Mouse (Mus musculus) liver, embryonic 13.5 days (tissue): Measurements from ENCODE around the gene Diras2. TPM values are rescaled to one million over a fixed set of nuclear protein-coding genes. Genes with fewer than 3 reads are reported as not detected.
A peak's percentile ranks its signal among the peaks of the same experiment; 100 is the strongest.

Source experiments
- ATAC-seq: fragments of 200-750 bp; cut with Nextera tagmentation; 2 replicates; pipeline ENCODE4 v1.8.0; 2017; ENCODE audit warnings: low read depth, mild to moderate bottlenecking, moderate number of reproducible peaks, moderate library complexity
- DNase-seq: peaks from one replicate; pipeline ENCODE4 v3.0.0; 2022
- H3K27ac ChIP-seq: fragments of 300-500 bp; sonication (generic); 2 replicates; pipeline ENCODE4 v1.5.1; 2015; ENCODE audit warnings: moderate library complexity, mild to moderate bottlenecking, inconsistent platforms
- H3K27me3 ChIP-seq: fragments of 300-500 bp; sonication (generic); 2 replicates; pipeline ENCODE4 v1.6.1; 2015; ENCODE audit warnings: mild to moderate bottlenecking, inconsistent platforms
- H3K36me3 ChIP-seq: fragments of 300-500 bp; sonication (generic); 2 replicates; pipeline ENCODE4 v1.6.1; 2015; ENCODE audit warnings: mild to moderate bottlenecking, inconsistent platforms
- H3K4me1 ChIP-seq: fragments of 300-500 bp; sonication (generic); replicated peaks from 2 replicates; pipeline ENCODE4 v1.6.1; 2015; ENCODE audit warnings: inconsistent platforms
- H3K4me2 ChIP-seq: fragments of 300-500 bp; sonication (generic); 2 replicates; pipeline ENCODE4 v1.6.1; 2015; ENCODE audit warnings: inconsistent platforms, mild to moderate bottlenecking, moderate library complexity
- H3K4me3 ChIP-seq: fragments of 300-500 bp; sonication (generic); replicated peaks from 2 replicates; pipeline ENCODE4 v1.5.1; 2015; ENCODE audit warnings: mild to moderate bottlenecking, inconsistent platforms
- H3K9ac ChIP-seq: fragments of 300-500 bp; sonication (generic); 2 replicates; pipeline ENCODE4 v1.6.1; 2015; ENCODE audit warnings: mild to moderate bottlenecking, inconsistent platforms
- H3K9me3 ChIP-seq: fragments of 300-500 bp; sonication (generic); replicated peaks from 2 replicates; pipeline ENCODE4 v1.6.1; 2016; ENCODE audit warnings: inconsistent platforms
- WGBS: fragments of 180-500 bp; shearing (Covaris S2); methylation state at CpG from one replicate; pipeline ENCODE4 v1.1.7; 2015; ENCODE audit not compliant: insufficient replicate concordance; 5-methylcytosine and 5-hydroxymethylcytosine counted together
- polyA plus RNA-seq: library from polyadenylated mRNA; unstranded; fragments of >200 nt; fragmentation: Nextera tagmentation; extraction: Ambion mirVana; gene quantifications from 2 replicates; pipeline ENCODE4 v1.2.1, GENCODE M21; 2015

The Diras2 gene
- polyA plus RNA-seq, 1 experiment from 2014 or later, result 0.09 TPM

DNA sequence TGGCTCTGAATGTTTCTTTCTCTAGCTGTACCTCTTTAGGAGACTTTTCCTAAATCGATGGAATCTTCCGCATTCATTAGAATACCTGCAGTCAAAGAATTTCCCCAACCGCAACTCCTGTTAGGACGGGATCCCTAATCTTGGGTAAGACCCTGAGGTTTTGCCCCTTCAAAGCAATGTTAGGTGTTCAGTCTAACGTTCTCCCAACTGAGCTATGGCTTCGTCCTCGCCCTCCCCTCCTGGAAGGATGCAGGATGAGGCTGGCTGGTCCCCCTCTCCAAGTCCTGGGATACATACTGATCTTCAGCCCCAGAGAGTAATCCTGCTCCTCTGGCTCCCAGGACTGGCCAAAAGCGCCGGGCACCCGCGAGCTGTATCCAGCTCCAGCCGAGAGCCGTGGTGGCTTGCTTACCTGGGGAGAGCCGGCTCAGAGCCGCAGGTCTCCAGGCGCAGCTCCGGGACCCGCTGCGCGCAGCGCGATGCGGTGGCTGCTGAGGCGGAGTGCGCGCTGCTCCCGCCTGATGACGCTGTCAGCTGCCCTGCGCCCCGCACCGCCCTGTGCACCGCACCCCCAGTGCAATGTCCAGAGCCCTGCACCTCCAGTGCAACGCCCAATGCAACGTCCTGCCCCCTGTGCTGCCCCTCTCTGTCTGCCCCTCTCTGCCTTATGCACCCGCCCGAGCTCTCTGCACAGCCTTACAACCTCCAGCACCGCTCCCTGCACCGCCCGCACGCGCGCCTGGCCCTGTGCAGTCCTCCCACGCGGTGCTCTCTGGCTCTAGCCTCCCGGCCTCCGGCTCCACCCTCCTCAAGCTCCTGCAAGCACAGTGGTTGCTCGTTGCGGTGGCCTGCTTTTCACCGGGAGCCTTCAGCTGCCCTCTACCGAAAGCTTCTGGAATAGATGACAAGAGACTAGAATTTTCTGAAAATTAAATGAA, 802 bp downstream of the Diras2 start:
- WGBS, result 5% methylated on average over 50 of the region's 50 CpGs
- Histone ChIP-seq H3K36me3 (no peaks in the 10 kb centered on the region), H3K4me2 (peak overlapping the region; percentile 66), H3K4me3 (peak overlapping the region; percentile 46), H3K9ac (peak overlapping the region; percentile 26; the same call in 1 of the 2 replicates), H3K27me3 (peaks cover 23% of the 10 kb centered on the region), H3K9me3 (no peaks in the 10 kb centered on the region), H3K4me1 (peaks cover 6% of the 10 kb centered on the region), H3K27ac (no peak overlapping the region)
- peak; percentile 58; the same call in 1 of the 2 replicates for ATAC-seq
- DNase-seq, result peak; percentile 25

DNA sequence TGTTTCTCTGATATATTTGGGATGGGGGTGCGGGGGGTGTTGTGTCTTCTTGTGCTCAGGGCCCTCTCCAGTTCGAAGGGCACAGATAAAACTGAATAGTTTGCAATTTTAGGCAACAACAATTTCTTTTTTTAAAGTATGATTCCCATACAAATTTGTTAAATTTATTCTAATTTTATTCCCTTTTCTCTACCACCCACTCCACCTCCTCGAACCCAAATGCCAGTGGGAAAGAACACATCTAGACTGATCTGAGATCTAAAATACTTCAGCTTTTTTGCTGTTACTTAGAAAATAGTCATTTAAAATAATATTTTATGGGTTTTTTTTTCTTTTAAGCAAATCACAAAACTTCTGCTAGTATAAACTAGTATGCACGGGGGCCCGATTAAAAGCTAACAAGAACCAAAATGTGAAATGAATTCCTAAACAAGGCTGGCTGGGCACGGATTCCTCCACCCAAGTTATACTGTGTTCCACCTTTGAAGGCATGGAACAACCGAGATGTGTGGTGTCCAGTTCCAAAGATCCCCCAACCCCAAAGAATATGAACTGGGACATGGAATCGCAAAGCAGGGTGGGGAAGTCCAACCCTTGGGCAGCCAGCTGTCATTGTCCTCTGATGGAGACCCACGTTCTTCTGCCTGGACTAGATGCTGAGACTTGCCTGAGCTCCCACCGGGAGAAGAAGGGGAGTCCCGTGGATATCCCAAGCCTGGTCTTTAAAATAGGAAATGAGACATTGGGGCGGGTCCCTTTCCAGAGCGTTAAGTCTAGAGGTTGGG, 1.7 kb downstream of the Diras2 start:
- 50% methylated on average over 13 of the region's 13 CpGs for WGBS
- ATAC-seq (no peak), DNase-seq (no peak)
- H3K4me1 ChIP-seq, result peaks cover 6% of the 10 kb centered on the region
- H3K4me3 ChIP-seq, result no peak overlapping the region
- H3K27me3 ChIP-seq, result peaks cover 23% of the 10 kb centered on the region
- no peak overlapping the region for H3K4me2 ChIP-seq
- no peaks in the 10 kb centered on the region for H3K9me3 ChIP-seq
- no peak overlapping the region for H3K27ac ChIP-seq
- no peak overlapping the region for H3K9ac ChIP-seq
- no peaks in the 10 kb centered on the region for H3K36me3 ChIP-seq

- Histone ChIP-seq H3K4me3 (no peak overlapping the region), H3K36me3 (no peaks in the 10 kb centered on the region), H3K4me1 (peaks cover 6% of the 10 kb centered on the region), H3K27ac (no peak overlapping the region), H3K9ac (no peak overlapping the region), H3K9me3 (no peaks in the 10 kb centered on the region), H3K4me2 (no peak overlapping the region), H3K27me3 (peaks cover 23% of the 10 kb centered on the region)
- DNase-seq (no peak), ATAC-seq (no peak)
- 64% methylated on average over 9 of the region's 9 CpGs for WGBS
Observed at GRCm38 (mm10) chr13:52528786-52529185, 2.3 kb downstream of the Diras2 start.

DNA sequence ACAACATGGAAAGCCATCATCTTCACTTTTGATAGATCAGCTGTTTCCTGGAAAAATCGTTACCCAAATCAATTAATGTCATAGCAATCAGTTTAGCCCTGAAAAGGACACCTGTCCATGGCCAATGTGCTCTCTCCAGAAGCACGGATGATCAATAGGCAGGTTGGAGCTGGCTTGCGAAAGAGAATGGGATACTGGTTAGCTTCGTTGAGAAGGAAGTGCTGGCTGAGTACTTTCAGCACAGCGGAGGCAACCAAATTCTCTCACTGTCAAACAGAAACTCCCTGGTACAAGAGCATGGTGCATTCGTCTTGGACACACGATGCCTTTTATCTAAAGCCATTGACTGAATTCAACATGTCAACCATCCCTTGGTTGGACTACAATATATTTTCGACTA, 2.8 kb downstream of the Diras2 start:
- H3K27ac ChIP-seq, result no peak overlapping the region
- H3K9me3 ChIP-seq, result no peaks in the 10 kb centered on the region
- no peaks in the 10 kb centered on the region for H3K36me3 ChIP-seq
- H3K4me3 ChIP-seq, result no peak overlapping the region
- WGBS, result 55% methylated on average over 8 of the region's 8 CpGs
- H3K4me2 ChIP-seq, result no peak overlapping the region
- H3K4me1 ChIP-seq, result peaks cover 6% of the 10 kb centered on the region
- ATAC-seq (no peak), DNase-seq (no peak)
- no peak overlapping the region for H3K9ac ChIP-seq
- H3K27me3 ChIP-seq, result peaks cover 23% of the 10 kb centered on the region

DNA sequence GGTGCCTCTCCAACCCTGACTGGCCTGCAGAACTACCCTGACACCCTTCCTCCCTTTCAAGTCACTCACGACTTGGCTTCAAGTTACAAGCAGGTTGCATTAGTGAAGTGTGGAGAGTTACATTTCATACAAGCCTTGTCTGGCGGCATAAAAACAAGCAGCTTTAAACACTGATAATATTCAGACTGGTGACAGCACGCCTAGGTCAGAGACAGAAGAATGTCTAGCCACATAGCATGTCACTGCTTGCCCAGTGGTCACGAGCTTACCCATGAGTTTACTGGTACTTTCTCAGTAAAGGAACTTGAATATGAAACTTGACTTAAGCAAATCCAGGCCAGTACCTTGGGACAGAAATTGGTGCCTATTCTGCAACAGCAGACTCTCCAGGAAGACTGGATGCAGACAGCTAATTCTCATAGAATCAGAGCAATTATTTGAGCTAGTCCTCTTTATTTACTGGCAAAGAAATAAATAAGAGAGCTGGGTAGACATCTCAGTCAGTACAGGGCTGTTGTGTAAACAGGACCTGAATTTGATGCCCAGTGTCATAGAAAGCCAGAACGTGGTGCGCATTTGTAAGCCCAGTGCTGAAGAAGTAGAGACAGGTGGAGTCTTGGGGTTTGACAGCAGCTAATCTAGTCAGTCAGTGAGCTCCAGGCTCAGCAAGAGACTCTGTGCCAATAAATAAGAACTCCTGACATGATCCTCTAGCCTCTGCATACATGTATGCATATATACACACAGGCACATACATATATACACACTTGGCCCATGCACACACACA, 4.6 kb downstream of the Diras2 start:
- no peak for ATAC-seq
- Histone ChIP-seq H3K27me3 (peaks cover 23% of the 10 kb centered on the region), H3K4me1 (peaks cover 6% of the 10 kb centered on the region), H3K4me2 (no peak overlapping the region), H3K27ac (no peak overlapping the region), H3K36me3 (no peaks in the 10 kb centered on the region), H3K9me3 (no peaks in the 10 kb centered on the region), H3K4me3 (no peak overlapping the region), H3K9ac (no peak overlapping the region)
- DNase-seq, result no peak
- WGBS, result 64% methylated on average over 6 of the region's 6 CpGs

DNA sequence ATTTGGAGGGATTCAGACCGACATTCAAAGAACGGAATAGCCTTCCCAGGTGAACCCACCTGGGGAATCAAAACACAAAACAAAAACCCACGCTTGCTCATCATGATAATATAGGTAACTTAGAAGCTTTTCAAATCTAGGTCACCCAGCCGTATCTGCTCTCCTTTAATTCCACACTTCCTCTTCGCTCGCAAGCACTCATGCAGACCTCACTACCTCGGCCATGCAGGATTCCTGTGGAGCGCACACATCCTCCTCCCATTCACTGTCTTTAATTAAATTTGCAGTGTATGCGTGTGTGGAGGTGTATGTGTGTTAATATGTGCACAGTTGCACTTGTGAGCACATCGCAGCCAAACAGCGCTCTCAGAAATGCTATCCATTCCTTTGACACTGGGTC, 6.8 kb downstream of the Diras2 start:
- Histone ChIP-seq H3K27ac (no peak overlapping the region), H3K4me2 (no peak overlapping the region), H3K27me3 (peaks cover 10% of the 10 kb centered on the region), H3K9me3 (no peaks in the 10 kb centered on the region), H3K36me3 (no peaks in the 10 kb centered on the region), H3K9ac (no peak overlapping the region), H3K4me1 (no peaks in the 10 kb centered on the region), H3K4me3 (no peak overlapping the region)
- WGBS, result 68% methylated on average over 11 of the region's 11 CpGs
- ATAC-seq (no peak), DNase-seq (no peak)

GRCm38 (mm10) chr13:52521176-52521575, 9.9 kb downstream of the Diras2 start:
- WGBS, result 54% methylated on average over 6 of the region's 6 CpGs
- no peaks in the 10 kb centered on the region for H3K9me3 ChIP-seq
- H3K27ac ChIP-seq, result no peak overlapping the region
- no peak overlapping the region for H3K4me2 ChIP-seq
- H3K4me3 ChIP-seq, result no peak overlapping the region
- DNase-seq (no peak), ATAC-seq (no peak)
- H3K27me3 ChIP-seq, result no peaks in the 10 kb centered on the region
- no peaks in the 10 kb centered on the region for H3K36me3 ChIP-seq
- no peaks in the 10 kb centered on the region for H3K4me1 ChIP-seq
- H3K9ac ChIP-seq, result no peak overlapping the region

GRCm38 (mm10) chr13:52519425-52519824, 11.7 kb downstream of the Diras2 start:
- no peaks in the 10 kb centered on the region for H3K9me3 ChIP-seq
- H3K4me1 ChIP-seq, result no peaks in the 10 kb centered on the region
- no peaks in the 10 kb centered on the region for H3K36me3 ChIP-seq
- no peak overlapping the region for H3K9ac ChIP-seq
- ATAC-seq (no peak), DNase-seq (no peak)
- no peak overlapping the region for H3K27ac ChIP-seq
- H3K4me3 ChIP-seq, result no peak overlapping the region
- no peaks in the 10 kb centered on the region for H3K27me3 ChIP-seq
- no peak overlapping the region for H3K4me2 ChIP-seq
- WGBS, result 75% methylated on average over 5 of the region's 5 CpGs

GRCm38 (mm10) chr13:52518377-52518776, 12.7 kb downstream of the Diras2 start:
- ATAC-seq, result no peak
- H3K4me1 ChIP-seq, result no peaks in the 10 kb centered on the region
- no peaks in the 10 kb centered on the region for H3K27me3 ChIP-seq
- H3K9me3 ChIP-seq, result no peaks in the 10 kb centered on the region
- no peak overlapping the region for H3K27ac ChIP-seq
- 67% methylated on average over 4 of the region's 4 CpGs for WGBS
- H3K36me3 ChIP-seq, result no peaks in the 10 kb centered on the region
- H3K4me3 ChIP-seq, result no peak overlapping the region
- no peak overlapping the region for H3K4me2 ChIP-seq
- DNase-seq, result no peak
- H3K9ac ChIP-seq, result no peak overlapping the region

- DNase-seq, result no peak
- Histone ChIP-seq H3K4me3 (no peak overlapping the region), H3K9ac (no peak overlapping the region), H3K9me3 (no peaks in the 10 kb centered on the region), H3K27ac (no peak overlapping the region), H3K36me3 (no peaks in the 10 kb centered on the region), H3K4me1 (no peaks in the 10 kb centered on the region), H3K27me3 (no peaks in the 10 kb centered on the region), H3K4me2 (no peak overlapping the region)
- no peak for ATAC-seq
- WGBS, result 67% methylated on average over 5 of the region's 5 CpGs
Observed at GRCm38 (mm10) chr13:52517021-52517420, 14.1 kb downstream of the Diras2 start.

- Histone ChIP-seq H3K9me3 (no peaks in the 10 kb centered on the region), H3K9ac (no peak overlapping the region), H3K4me3 (no peak overlapping the region), H3K4me1 (no peaks in the 10 kb centered on the region), H3K4me2 (no peak overlapping the region), H3K27me3 (no peaks in the 10 kb centered on the region), H3K27ac (no peak overlapping the region), H3K36me3 (no peaks in the 10 kb centered on the region)
- 77% methylated on average over 4 of the region's 4 CpGs for WGBS
- DNase-seq (no peak), ATAC-seq (no peak)
Observed at GRCm38 (mm10) chr13:52516561-52516960, 14.5 kb downstream of the Diras2 start.
